Mouse (Mus musculus) kidney, embryonic 15.5 days (tissue): ENCODE measurements around the gene Zcchc18. TPM values are rescaled to one million over a fixed set of nuclear protein-coding genes. Genes with fewer than 3 reads are reported as not detected.
"Not testable (repeated sequence)": the region's sequence is repeated elsewhere in the genome, so short reads cannot be mapped to it uniquely, and the experiment has no call there.

Experiments used
- ATAC-seq: fragments of 200-750 bp; cut with Nextera tagmentation; replicated peaks from 2 replicates; pipeline ENCODE4 v1.8.0; 2017; ENCODE audit warnings: moderate TSS enrichment; ENCODE audit not compliant: low FRiP score
- H3K27ac ChIP-seq: fragments of 300-500 bp; sonication (generic); 2 replicates; pipeline ENCODE4 v1.5.1; 2015; ENCODE audit warnings: mild to moderate bottlenecking, inconsistent platforms
- H3K27me3 ChIP-seq: fragments of 300-500 bp; sonication (generic); 2 replicates; pipeline ENCODE4 v1.6.1; 2015; ENCODE audit warnings: inconsistent platforms
- H3K36me3 ChIP-seq: fragments of 300-500 bp; sonication (generic); 2 replicates; pipeline ENCODE4 v1.6.1; 2015; ENCODE audit warnings: inconsistent platforms
- H3K4me1 ChIP-seq: fragments of 300-500 bp; sonication (generic); 2 replicates; pipeline ENCODE4 v1.6.1; 2015; ENCODE audit warnings: inconsistent platforms
- H3K4me2 ChIP-seq: fragments of 300-500 bp; sonication (generic); 2 replicates; pipeline ENCODE4 v1.6.1; 2015; ENCODE audit warnings: moderate library complexity, mild to moderate bottlenecking, inconsistent platforms
- H3K4me3 ChIP-seq: fragments of 300-500 bp; sonication (generic); replicated peaks from 2 replicates; pipeline ENCODE4 v1.5.1; 2015; ENCODE audit warnings: mild to moderate bottlenecking, inconsistent platforms
- H3K9ac ChIP-seq: fragments of 300-500 bp; sonication (generic); 2 replicates; pipeline ENCODE4 v1.6.1; 2015; ENCODE audit warnings: mild to moderate bottlenecking, inconsistent platforms
- H3K9me3 ChIP-seq: fragments of 300-500 bp; sonication (generic); replicated peaks from 2 replicates; pipeline ENCODE4 v1.6.1; 2016; ENCODE audit warnings: inconsistent platforms
- WGBS: fragments of 180-500 bp; shearing (Covaris S2); methylation state at CpG from one replicate; pipeline ENCODE4 v1.1.7; 2015; ENCODE audit warnings: mixed read lengths; 5-methylcytosine and 5-hydroxymethylcytosine counted together
- polyA plus RNA-seq: library from polyadenylated mRNA; unstranded; fragments of >200 nt; fragmentation: Nextera tagmentation; extraction: Ambion mirVana; gene quantifications from 2 replicates; pipeline ENCODE4 v1.2.1, GENCODE M21; 2015

The Zcchc18 gene
- 23.4 and 27.9 TPM in 2 replicates for polyA plus RNA-seq

DNA sequence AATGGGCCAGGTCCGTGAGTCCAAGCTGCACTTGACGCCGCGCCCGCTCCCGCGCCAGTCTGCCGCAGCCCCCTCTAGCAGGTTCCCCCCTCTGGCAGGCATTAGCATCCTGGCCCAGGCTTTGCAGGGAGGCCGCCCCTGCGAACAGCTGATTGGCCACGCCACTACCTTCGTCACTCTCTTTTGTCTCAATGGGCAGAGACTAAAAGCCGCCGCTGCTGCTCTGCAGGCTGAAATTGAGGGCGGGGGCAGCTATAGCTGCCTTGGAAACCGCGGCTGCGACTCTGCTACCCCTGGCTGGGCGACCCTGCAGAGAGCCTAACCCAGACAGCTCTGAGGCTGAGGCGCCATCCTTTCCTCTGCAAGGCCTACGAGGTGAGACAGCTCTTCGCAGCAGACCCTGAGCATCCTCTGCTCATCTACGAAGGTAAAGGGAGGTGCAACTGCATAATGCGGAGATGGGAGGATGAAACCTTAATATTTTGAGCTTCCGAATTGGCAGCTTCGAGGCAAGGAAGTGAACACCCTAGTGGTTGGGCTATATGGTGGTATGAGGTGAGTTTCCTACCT, at the start of gene Zcchc18:
Gene Zcchc18, plus strand, starts transcription at position 178 of the 570 bp plus-strand sequence.
- peak; percentile 97 for ATAC-seq
- Histone ChIP-seq H3K27ac (no peak within 1 kb of the TSS), H3K4me2 (peak within 1 kb of the TSS; percentile 68), H3K4me1 (no peaks in the 10 kb centered on the region), H3K36me3 (no peaks in the 10 kb centered on the region), H3K4me3 (peak within 1 kb of the TSS; percentile 47), H3K9me3 (no peaks in the 10 kb centered on the region), H3K9ac (0 out of 2 replicates have a peak within 1 kb of the TSS, but pooled peaks have one; percentile 4), H3K27me3 (peaks cover 57% of the 10 kb centered on the region)
- 17% methylated on average over 25 of the region's 26 CpGs for WGBS

DNA sequence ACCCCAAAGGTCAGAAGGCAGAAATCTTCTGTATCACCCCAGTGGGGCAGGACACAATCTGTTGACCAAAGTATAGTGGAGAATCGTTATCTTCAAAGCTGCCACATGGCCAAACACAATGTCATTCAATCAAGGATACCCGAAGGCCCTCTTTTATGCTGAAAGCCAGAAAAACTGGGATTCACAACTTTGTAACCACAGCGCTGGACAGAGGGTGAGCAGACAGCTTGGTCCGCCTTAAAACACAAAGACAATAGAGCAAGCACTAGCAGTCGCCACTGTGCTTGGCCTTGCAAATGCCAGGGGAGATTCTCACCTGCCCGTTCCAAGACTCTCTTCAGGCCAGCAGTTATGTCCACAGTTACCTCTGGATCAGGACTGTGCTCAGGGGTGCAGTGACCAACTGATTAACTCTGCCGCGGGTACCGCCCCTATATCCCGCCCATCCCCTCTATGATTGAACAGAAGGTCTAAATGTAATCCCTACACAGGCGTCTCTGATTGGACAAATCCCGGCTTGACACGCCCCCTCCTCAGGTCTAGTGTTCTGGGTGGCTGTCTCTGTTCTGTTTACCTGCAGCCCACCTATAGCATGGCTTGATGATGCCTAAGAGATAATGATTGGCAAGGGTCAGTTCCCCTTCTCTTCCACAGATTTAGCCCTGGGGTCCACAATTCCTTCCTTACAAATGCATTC, 35.2 kb upstream of the Zcchc18 start:
- H3K27ac ChIP-seq, H3K9ac ChIP-seq, H3K4me1 ChIP-seq, H3K36me3 ChIP-seq, H3K9me3 ChIP-seq, H3K27me3 ChIP-seq: not testable (repeated sequence)
- peak; percentile 99 for ATAC-seq
- peak overlapping the region; percentile 35 for H3K4me3 ChIP-seq
- H3K4me2 ChIP-seq: peak overlapping the region; percentile 53
- 17% methylated on average over 13 of the region's 13 CpGs for WGBS

DNA sequence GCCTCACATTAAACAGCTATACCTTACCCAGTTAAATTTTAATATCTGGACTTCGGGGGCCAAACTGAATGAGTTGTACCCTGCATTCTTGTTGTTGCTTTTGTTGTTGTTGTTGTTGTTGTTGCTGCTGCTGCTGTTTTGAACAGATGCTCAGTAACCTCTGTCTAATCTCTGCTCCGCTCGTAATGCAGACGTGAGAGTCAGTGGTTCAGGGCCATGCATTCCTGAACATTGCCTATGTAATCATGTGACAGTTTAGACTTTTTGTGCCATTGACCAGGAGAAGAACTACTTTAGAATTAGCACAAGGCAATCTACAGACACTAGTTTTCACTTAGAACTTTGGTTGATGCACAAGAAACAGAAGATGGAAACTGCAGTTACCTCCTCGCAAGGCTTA, 34.7 kb upstream of the Zcchc18 start:
- not testable (repeated sequence) for ATAC-seq, H3K9me3 ChIP-seq, H3K27me3 ChIP-seq, H3K27ac ChIP-seq, H3K4me1 ChIP-seq, H3K36me3 ChIP-seq, H3K9ac ChIP-seq
- H3K4me3 ChIP-seq: peak overlapping the region; percentile 35
- H3K4me2 ChIP-seq: peak overlapping the region; percentile 53
- 58% methylated on average over 5 of the region's 5 CpGs for WGBS

DNA sequence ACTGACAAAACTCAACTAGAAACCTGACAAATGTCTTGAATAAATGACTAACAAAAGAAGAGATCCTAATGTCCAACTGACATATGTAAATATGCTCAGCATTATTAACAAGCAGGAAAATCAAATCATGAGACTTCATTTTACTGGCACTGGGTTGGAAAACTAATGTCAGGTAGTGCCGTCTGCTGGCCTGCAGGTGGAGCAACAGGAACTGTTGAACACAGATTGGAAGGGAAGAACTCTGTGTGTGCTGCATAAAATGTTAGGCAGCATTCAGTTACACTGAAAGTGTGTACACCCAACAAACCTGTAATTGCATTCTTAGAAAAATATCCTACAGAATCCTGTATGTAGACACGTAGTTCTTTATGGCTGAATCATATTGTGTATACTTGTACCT, 33.3 kb upstream of the Zcchc18 start:
- Histone ChIP-seq H3K36me3 (no peaks in the 10 kb centered on the region), H3K4me2 (no peak overlapping the region), H3K27ac (no peak overlapping the region), H3K4me3 (no peak overlapping the region), H3K9me3 (no peaks in the 10 kb centered on the region), H3K9ac (no peak overlapping the region), H3K27me3 (no peaks in the 10 kb centered on the region), H3K4me1 (no peaks in the 10 kb centered on the region)
- WGBS: 30% methylated on average over 2 of the region's 2 CpGs
- no peak for ATAC-seq

DNA sequence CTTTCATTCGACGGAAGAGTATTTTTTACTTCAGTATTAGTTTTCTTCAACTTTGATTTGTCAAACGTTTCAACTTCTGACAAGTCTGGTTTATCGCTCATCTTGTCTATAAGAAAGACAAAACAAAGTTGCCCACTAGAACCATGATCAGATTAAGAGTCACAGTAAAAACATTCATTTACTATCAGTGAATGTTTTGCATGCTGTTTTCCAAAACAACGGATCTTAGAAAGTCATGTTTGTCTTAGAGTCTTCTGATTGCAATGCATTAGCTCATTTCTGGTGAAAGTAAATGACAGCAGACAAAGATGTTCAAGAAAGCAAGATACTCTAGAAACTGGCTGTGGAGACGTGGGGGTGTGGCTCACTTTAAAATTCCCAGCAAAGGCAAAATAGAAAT, 17.6 kb upstream of the Zcchc18 start, which contains the start of gene Tmsb15b2:
Gene Tmsb15b2, minus strand, starts transcription at position 101 of the 400 bp plus-strand sequence.
- H3K27me3 ChIP-seq: not testable (repeated sequence)

DNA sequence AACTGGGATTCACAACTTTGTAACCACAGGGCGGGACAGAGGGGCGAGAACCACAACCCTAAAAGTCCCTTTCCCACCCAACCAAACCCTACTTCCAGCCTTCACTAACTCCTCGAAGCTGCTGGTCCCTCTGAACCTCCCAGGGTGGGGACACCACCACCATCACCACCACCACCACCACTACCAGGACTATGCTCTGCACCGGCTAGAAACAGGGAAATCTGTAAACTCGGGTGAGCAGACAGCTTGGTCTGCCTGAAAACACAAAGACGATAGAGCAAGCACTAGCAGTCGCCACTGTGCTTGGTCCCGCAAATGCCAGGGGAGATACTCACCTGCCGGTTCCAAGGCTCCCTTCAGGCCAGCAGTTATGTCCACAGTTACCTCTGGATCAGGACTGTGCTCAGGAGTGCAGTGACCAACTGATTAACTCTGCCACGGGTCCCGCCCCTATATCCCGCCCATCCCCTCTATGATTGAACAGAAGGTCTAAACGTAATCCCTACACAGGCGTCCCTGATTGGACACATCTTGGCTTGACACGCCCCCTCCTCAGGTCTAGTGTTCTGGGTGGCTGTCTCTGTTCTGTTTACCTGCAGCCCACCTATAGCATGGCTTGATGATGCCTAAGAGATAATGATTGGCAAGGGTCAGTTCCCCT, 16.4 kb upstream of the Zcchc18 start, which contains the start of the genes Tmsb15l and Tmsb15b1:
Gene Tmsb15l, minus strand, starts transcription at position 446 of the 661 bp plus-strand sequence.
Gene Tmsb15b1, minus strand, starts transcription at position 451 of the 661 bp plus-strand sequence.
- H3K27ac ChIP-seq: no peak within 1 kb of the TSS
- ATAC-seq: peak; percentile 100
- peak within 1 kb of the TSS; percentile 59 for H3K4me2 ChIP-seq
- no peaks in the 10 kb centered on the region for H3K27me3 ChIP-seq
- peak within 1 kb of the TSS; percentile 38; the same call in 1 of the 2 replicates for H3K9ac ChIP-seq
- no peaks in the 10 kb centered on the region for H3K4me1 ChIP-seq
- no peaks in the 10 kb centered on the region for H3K9me3 ChIP-seq
- WGBS: 31% methylated on average over 15 of the region's 15 CpGs
- no peaks in the 10 kb centered on the region for H3K36me3 ChIP-seq
- peak within 1 kb of the TSS; percentile 47 for H3K4me3 ChIP-seq

More for the DNA sequence above, 17.6 kb upstream of the Zcchc18 start, which contains the start of gene Tmsb15b2:
- not testable (repeated sequence) for H3K27ac ChIP-seq, H3K9ac ChIP-seq, H3K4me1 ChIP-seq, H3K36me3 ChIP-seq, ATAC-seq, H3K9me3 ChIP-seq
- H3K4me3 ChIP-seq: peak within 1 kb of the TSS; percentile 47
- 84% methylated on average over 6 of the region's 6 CpGs for WGBS
- H3K4me2 ChIP-seq: peak within 1 kb of the TSS; percentile 59

DNA sequence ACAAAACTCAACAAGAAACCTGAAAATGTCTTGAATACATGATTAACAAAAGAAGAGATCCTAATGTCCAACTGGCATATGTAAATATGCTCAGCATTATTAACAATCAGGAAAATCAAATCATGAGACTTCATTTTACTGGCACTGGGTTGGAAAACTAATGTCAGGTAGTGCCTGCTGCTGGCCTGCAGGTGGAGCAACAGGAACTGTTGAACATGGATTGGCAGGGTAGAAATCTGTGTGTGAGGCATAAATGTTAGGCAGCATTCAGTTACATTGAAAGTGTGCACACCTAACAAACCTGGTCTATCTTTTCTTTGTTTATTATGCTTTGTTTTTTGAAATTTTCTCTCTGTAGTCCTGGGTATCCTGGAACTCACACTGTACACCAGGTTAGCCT, 14.3 kb upstream of the Zcchc18 start:
- H3K4me1 ChIP-seq: no peaks in the 10 kb centered on the region
- H3K27me3 ChIP-seq: no peaks in the 10 kb centered on the region
- H3K4me3 ChIP-seq: no peak overlapping the region
- no peak overlapping the region for H3K9ac ChIP-seq
- no peak overlapping the region for H3K4me2 ChIP-seq
- ATAC-seq: no peak
- no peak overlapping the region for H3K27ac ChIP-seq
- H3K36me3 ChIP-seq: no peaks in the 10 kb centered on the region
- no peaks in the 10 kb centered on the region for H3K9me3 ChIP-seq

DNA sequence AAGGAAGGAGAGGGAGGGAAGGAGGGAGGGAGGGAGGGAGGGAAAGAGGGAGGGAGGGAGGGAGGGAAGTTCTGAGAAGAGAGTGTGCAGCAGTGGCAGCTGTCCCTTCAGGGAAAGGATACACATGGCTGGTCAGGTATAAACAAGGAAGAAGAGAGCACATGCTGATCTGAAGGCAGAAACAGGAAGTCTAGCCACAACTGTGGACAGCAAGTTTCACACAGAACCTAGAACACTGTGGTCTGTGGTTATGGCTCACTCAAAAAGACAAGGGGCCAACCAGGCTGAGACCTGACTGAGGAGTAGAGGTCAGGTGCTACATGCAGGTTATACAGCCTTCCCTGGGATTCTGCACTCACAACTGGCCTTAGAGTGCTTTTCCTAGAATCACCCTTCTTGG, 6.9 kb upstream of the Zcchc18 start:
- Histone ChIP-seq H3K9me3 (no peaks in the 10 kb centered on the region), H3K4me2 (no peak overlapping the region), H3K36me3 (no peaks in the 10 kb centered on the region), H3K4me3 (no peak overlapping the region), H3K9ac (no peak overlapping the region), H3K27me3 (peaks cover 23% of the 10 kb centered on the region), H3K4me1 (no peaks in the 10 kb centered on the region), H3K27ac (no peak overlapping the region)
- ATAC-seq: peak; percentile 86

DNA sequence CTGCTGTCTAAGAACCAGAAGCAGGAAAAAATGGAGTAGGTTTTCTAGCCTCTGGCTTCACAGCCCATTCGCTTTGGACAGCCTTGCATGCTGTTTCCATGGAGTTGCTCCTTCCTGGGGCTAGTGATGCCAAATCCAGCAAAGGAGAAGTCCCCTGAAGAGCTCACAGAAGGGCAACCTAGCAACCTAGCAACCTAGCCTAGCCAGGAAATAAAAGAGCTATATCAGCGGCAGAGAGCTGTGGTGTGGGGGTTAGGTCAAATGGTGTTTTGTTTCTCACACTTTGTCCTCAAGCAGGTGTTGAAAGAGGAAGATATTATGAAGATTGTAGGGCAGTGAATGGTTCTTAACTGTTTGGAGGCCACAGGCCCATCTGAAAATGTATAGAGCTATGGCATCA, 1.7 kb upstream of the Zcchc18 start:
- no peak overlapping the region for H3K4me2 ChIP-seq
- H3K4me3 ChIP-seq: no peak overlapping the region
- H3K27me3 ChIP-seq: peaks cover 64% of the 10 kb centered on the region
- WGBS: 64% methylated on average over 2 of the region's 2 CpGs
- H3K9me3 ChIP-seq: no peaks in the 10 kb centered on the region
- H3K36me3 ChIP-seq: no peaks in the 10 kb centered on the region
- ATAC-seq: no peak
- no peak overlapping the region for H3K27ac ChIP-seq
- no peaks in the 10 kb centered on the region for H3K4me1 ChIP-seq
- no peak overlapping the region for H3K9ac ChIP-seq

DNA sequence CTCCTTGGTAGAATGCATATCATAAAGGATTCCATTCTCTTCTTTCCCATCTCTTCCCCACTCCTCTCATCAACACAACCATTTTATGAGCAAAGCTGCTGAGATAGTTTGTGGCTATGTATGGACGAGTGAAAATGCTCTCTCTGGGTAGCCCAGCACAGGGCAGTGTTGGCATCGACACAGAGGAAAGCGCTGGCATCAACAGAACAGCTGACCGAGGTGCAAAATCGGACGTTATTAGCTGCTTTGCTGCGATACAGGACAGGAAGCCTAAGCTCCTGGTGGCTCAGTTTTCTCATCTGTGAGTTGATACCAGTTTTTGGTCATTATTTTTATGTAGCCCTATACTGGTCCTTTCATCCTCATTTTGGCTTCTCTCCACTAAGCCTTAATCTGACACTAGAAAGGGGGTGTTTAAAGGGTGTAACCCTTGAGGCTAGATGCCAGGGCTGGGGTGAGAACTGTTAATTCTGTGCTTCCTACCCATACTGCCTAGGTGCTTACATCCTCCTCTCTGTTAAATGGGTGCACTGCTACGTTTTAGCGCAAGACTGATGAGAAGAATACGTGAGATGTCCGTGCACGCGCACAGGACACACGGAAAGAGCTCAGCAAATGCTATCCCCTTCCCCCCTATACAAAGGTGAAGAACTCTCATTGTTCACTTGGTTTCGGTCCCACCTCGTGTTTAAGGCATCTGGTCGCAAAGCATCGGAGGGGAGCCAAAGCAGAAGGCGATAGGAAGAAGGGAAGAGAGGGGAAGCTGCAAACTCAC, 577 bp upstream of the Zcchc18 start:
- Histone ChIP-seq H3K27ac (no peak overlapping the region), H3K36me3 (no peaks in the 10 kb centered on the region), H3K9me3 (no peaks in the 10 kb centered on the region), H3K4me1 (no peaks in the 10 kb centered on the region), H3K9ac (0 out of 2 replicates have a peak overlapping the region, but pooled peaks have one; percentile 4), H3K27me3 (peaks cover 62% of the 10 kb centered on the region), H3K4me3 (peak overlapping the region; percentile 47), H3K4me2 (peak overlapping the region; percentile 68)
- 27% methylated on average over 19 of the region's 19 CpGs for WGBS
- ATAC-seq: peak; percentile 50

DNA sequence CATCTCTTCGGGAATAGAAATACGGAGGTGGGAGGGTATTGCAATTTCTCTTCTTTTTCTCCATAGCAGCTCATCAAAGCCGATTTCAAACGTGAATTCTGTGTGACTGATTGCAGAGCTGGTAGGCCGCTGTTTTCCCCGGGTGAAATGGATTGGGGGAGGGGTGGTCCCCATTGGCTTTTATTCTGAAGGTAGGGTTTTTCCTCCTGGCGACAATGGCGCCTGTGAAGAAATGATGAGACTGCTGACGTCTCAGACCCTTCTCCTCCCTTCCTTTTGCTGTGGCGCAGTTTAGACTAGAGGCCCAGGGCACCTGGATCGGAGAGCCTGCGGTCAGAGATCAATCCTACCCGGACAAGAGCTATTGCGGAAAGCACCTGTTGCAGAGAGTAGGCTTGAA, 686 bp downstream of the Zcchc18 start:
- WGBS: 28% methylated on average over 14 of the region's 14 CpGs

More for the DNA sequence above, 686 bp downstream of the Zcchc18 start:
- Histone ChIP-seq H3K4me1 (no peaks in the 10 kb centered on the region), H3K27ac (no peak overlapping the region), H3K9ac (no peak overlapping the region), H3K36me3 (no peaks in the 10 kb centered on the region), H3K4me2 (peak overlapping the region; percentile 68), H3K4me3 (peak overlapping the region; percentile 47), H3K27me3 (peaks cover 57% of the 10 kb centered on the region), H3K9me3 (no peaks in the 10 kb centered on the region)
- ATAC-seq: no peak
